Mouse (Mus musculus): Measurements from ENCODE around the gene Npdc1.
A peak's percentile ranks its signal among the peaks of the same experiment; 100 is the strongest.
"Not testable (repeated sequence)": the region's sequence is repeated elsewhere in the genome, so short reads cannot be mapped to it uniquely, and the experiment has no call there.

Gene Npdc1

GRCm38 (mm10) chr2:25395721-25396596 is 3.2 kb upstream of the Npdc1 start, which contains the start of gene Entpd2:
Entpd2 (plus strand) TSS chr2:25395874.
- DNase-seq: peak; percentile 61

DNA sequence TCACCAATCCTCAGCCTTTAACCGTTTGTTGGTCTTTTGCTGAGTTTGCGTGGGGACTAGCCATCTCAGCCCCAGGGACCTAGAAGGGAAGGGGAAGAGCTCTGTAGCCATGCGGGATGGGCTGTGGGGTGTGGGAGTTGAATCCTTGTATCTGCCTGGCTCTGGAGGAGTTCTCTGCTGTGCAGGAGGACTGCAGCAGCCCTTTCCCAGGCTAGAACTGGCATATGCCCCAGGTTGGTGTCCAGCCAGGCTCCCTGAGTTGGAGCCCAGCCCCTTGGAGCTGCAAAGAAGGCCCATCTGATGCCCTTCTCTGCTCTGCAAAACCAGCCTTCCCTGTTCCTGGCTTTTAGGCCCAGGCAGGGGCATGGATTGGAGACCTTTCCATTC is 2.6 kb upstream of the Npdc1 start:
- no peak for DNase-seq

GRCm38 (mm10) chr2:25397010-25397409 is 2.1 kb upstream of the Npdc1 start:
- no peak for DNase-seq

- DNase-seq: no peak
Observed at GRCm38 (mm10) chr2:25398065-25398464, 1.1 kb upstream of the Npdc1 start.

DNA sequence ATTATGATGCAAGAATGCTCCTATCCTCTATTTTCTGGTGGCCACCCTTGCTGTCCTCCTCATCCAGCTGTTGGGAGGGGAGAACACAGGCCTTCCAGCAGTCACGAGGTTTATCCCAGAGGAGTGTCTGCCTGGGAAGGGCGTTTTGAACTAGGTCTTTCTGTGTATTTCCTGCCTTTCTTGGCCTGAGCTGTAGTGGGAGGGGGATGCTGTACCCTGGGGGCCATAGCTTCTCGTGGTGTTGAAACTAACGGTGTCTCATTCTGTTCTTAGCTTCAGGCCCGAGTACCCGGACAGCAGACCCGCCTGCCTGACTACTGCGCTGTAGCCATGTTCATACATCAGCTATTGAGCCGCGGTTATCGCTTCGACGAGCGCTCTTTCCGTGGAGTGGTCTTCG is 1.1 kb downstream of the Npdc1 start:
- DNase-seq: no peak

DNA sequence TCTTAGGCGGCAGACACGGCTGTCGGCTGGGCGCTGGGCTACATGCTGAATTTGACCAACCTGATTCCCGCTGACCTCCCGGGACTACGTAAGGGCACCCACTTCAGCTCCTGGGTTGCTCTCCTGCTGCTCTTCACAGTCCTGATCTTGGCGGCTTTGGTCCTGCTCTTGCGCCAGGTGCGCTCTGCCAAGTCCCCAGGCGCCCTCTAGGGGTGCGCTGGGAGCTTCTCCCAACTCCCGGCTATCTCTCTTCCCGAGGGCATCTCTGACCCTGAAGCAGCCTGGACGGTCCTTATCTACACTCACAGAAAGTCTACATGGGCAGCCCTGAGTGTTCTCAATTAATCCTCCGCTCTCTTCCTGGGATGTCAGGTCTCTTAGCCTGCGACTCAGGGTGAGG is 1.6 kb downstream of the Npdc1 start:
- peak; percentile 74 for DNase-seq

DNA sequence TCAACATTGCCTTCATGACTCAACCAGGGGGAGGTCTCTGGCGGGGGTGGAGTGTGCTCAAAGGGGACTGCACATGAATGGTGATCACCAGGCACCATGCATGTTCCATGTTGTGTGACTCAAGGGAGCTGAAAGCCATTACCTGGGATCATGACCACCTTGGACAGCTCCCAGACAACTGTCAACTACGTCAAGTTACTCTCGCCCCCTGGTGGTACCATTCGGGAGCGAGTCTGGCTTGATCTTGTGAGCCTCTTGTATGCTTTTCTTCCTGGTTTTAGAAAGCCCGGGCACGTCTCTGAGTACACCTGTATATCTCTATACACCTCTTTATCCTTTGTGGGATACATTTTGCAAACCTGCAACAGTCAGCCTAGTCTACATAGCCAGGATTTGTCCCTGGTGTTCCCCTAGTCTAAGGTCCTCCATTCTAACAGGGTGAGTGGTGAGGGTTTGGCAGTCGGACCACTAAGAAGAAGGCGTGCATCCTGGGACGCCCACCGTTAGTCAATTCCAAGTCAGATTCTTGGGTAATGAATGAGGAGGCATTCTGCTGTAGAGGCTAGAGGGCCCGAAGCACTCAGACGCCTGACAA is 3.3 kb downstream of the Npdc1 start:
- DNase-seq: peak; percentile 94

GRCm38 (mm10) chr2:25402972-25403601 is 3.9 kb downstream of the Npdc1 start:
- DNase-seq: peak; percentile 66

DNA sequence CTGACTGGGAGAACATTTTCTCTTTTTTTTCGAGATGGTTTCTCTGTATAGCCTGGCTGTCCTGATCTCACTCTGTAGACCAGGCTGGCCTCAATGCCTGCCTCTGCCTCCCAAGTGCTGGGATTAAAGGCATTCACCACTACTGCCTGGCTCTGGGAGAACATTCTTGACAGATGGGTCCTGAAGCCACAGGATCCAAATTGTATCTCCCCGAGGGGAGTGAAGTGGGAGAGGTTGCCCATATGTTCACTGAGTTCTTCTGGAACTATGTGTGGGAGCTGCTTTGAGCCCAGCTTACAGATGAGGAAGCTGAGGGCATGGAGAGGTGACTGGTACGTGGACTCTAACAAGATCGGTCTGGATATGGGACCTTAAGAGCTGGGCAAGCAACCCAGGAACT is 4.8 kb downstream of the Npdc1 start:
- DNase-seq: no peak

GRCm38 (mm10) chr2:25408908-25409307 is 9.8 kb downstream of the Npdc1 start:
- no peak for DNase-seq

DNA sequence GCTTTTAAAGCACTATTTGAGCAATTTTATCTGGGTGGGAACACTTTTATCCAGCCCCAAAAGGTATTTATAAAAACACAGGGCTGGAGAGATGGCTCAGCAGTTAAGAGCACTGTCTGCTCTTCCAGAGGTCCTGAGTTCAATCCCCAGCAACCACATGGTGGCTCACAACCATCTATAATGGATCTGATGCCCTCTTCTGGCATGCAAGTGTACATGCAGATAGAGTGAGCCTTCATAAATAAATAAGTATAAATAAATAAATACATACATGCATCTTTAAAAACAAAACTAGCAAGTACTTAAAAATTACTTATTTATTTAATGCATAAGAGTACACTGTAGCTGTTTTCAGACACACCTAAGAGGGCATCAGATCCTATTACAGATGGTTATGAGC is 14.3 kb downstream of the Npdc1 start:
- not testable (repeated sequence) for DNase-seq

GRCm38 (mm10) chr2:25417426-25417825 is 18.3 kb downstream of the Npdc1 start:
- no peak for DNase-seq

GRCm38 (mm10) chr2:25421896-25422295 is 22.7 kb downstream of the Npdc1 start:
- peak; percentile 76 for DNase-seq

DNA sequence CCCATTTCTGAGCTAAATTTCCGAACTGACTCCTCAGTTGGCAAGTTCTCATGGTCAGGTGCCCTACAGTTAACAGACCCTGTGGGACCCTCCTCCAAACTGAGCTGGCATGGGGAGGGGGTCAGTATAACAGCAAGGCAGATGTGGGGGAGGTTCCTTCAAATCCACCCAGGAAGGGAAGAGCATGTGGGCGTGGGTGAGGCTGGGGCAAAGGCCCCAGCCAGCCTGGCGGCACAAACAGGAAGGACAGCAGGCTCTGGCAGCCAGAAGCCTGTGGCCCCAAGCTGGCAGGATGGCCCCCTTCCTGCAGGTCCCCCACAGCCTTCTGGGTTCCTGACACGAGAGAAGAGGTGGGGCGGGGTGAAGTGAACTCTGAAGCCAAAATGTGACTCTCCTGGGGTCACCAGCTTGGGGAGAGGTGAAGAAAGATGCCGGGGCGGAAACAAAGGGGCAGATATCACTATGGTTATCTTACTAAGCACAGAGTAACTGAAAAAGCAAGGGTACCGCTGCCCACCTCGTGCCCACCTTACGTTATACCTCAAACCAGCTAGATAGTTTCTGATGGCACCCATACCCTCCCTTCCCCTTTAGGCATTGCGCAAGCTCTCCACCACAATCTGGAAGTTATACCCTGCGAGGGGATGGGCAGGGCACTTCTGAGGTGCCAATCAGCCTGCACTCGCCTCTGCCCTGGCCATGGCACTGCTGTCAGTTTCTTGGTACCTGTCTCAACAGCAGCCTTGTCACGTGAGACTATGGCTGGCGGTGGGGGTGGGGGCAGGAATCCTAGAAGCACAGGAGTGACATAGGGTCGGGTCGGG is 23.6 kb downstream of the Npdc1 start, which contains the start of gene Fut7:
Gene Fut7 (plus strand): TSS at position 681 of the 824 bp plus-strand sequence.
- no peak for DNase-seq

GRCm38 (mm10) chr2:25423626-25424025 is 24.5 kb downstream of the Npdc1 start:
- no peak for DNase-seq

- no peak for DNase-seq
Observed at GRCm38 (mm10) chr2:25425481-25425880, 26.3 kb downstream of the Npdc1 start.

- DNase-seq: peak; percentile 82
Observed at GRCm38 (mm10) chr2:25426721-25427191, 27.6 kb downstream of the Npdc1 start.

- no peak for DNase-seq
Observed at GRCm38 (mm10) chr2:25427256-25427655, 28.1 kb downstream of the Npdc1 start.

GRCm38 (mm10) chr2:25428442-25429236 is 29.5 kb downstream of the Npdc1 start, which contains the start of gene Abca2:
Abca2 (plus strand) TSS chr2:25428703.
- DNase-seq: peak; percentile 98

GRCm38 (mm10) chr2:25429435-25430180 is 30.5 kb downstream of the Npdc1 start:
- DNase-seq: no peak

Data from embryo, embryonic 11 days (tissue).